Mouse (Mus musculus): ENCODE measurements around the gene Fads3. TPM values are rescaled to one million over a fixed set of nuclear protein-coding genes. Genes with fewer than 3 reads are reported as not detected.

The Fads3 gene
- polyA plus RNA-seq, 1 experiment from 2014 or later: 79.6 TPM

- Histone ChIP-seq H3K4me1 (ENCODE audit: insufficient read depth, low read depth, low read length) (peaks cover 6% of the 10 kb centered on the region; the same call in 1 of the 2 replicates), H3K36me3 (ENCODE audit: insufficient read depth, low read length) (no peaks in the 10 kb centered on the region), H3K27me3 (replicated peaks; ENCODE audit: insufficient read depth, low read length) (no peaks in the 10 kb centered on the region), H3K27ac (ENCODE audit: low read length) (no peak overlapping the region), H3K9ac (replicated peaks; ENCODE audit: low read depth) (no peak overlapping the region), H3K4me3 (ENCODE audit: low read depth, low read length) (no peak overlapping the region), H3K9me3 (ENCODE audit: low read length) (no peaks in the 10 kb centered on the region), H3K4me2 (replicated peaks; ENCODE audit: low read depth, low read length) (no peak overlapping the region)
- no peak for ATAC-seq
- WGBS: 96% methylated on average over 2 of the region's 2 CpGs
- DNase-seq (ENCODE audit: low spot score): no peak
- TF ChIP-seq EP300 (IDR thresholded peaks at IDR 0.05) (no peak), CTCF (IDR thresholded peaks at IDR 0.05) (no peak)
Observed at GRCm38 (mm10) chr19:10029746-10030145, 11.6 kb upstream of the Fads3 start.

GRCm38 (mm10) chr19:10033211-10033973 lies 8.0 kb upstream of the Fads3 start:
- DNase-seq (ENCODE audit: low spot score) (peak; percentile 83), ATAC-seq (peak; percentile 40; the same call in 1 of the 2 replicates)
- H3K4me3 ChIP-seq (ENCODE audit: low read depth, low read length): no peak overlapping the region
- no peaks in the 10 kb centered on the region for H3K27me3 ChIP-seq (replicated peaks; ENCODE audit: insufficient read depth, low read length)
- H3K36me3 ChIP-seq (ENCODE audit: insufficient read depth, low read length): no peaks in the 10 kb centered on the region
- no peak overlapping the region for H3K27ac ChIP-seq (ENCODE audit: low read length)
- 42% methylated on average over 8 of the region's 8 CpGs for WGBS
- H3K9me3 ChIP-seq (ENCODE audit: low read length): no peaks in the 10 kb centered on the region
- TF ChIP-seq CTCF (IDR thresholded peaks at IDR 0.05): peak; percentile 95
- no peak for TF ChIP-seq EP300 (IDR thresholded peaks at IDR 0.05)
- H3K4me2 ChIP-seq (replicated peaks; ENCODE audit: low read depth, low read length): no peak overlapping the region
- 0 out of 2 replicates have a peak, but pooled peaks cover 2% of the 10 kb centered on the region for H3K4me1 ChIP-seq (ENCODE audit: insufficient read depth, low read depth, low read length)
- H3K9ac ChIP-seq (replicated peaks; ENCODE audit: low read depth): no peak overlapping the region

GRCm38 (mm10) chr19:10034356-10034755 lies 7.0 kb upstream of the Fads3 start:
- TF ChIP-seq CTCF (IDR thresholded peaks at IDR 0.05): no peak
- TF ChIP-seq EP300 (IDR thresholded peaks at IDR 0.05): no peak
- Histone ChIP-seq H3K4me2 (replicated peaks; ENCODE audit: low read depth, low read length) (no peak overlapping the region), H3K9me3 (ENCODE audit: low read length) (no peaks in the 10 kb centered on the region), H3K4me1 (ENCODE audit: insufficient read depth, low read depth, low read length) (peaks cover 4% of the 10 kb centered on the region; the same call in 1 of the 2 replicates), H3K27ac (ENCODE audit: low read length) (no peak overlapping the region), H3K36me3 (ENCODE audit: insufficient read depth, low read length) (no peaks in the 10 kb centered on the region), H3K4me3 (ENCODE audit: low read depth, low read length) (no peak overlapping the region), H3K27me3 (replicated peaks; ENCODE audit: insufficient read depth, low read length) (no peaks in the 10 kb centered on the region), H3K9ac (replicated peaks; ENCODE audit: low read depth) (no peak overlapping the region)
- no peak for DNase-seq (ENCODE audit: low spot score)
- WGBS: 81% methylated on average over 5 of the region's 5 CpGs
- no peak for ATAC-seq

- 38% methylated on average over 8 of the region's 8 CpGs for WGBS
- Histone ChIP-seq H3K27ac (ENCODE audit: low read length) (no peak overlapping the region), H3K9ac (replicated peaks; ENCODE audit: low read depth) (no peak overlapping the region), H3K9me3 (ENCODE audit: low read length) (no peaks in the 10 kb centered on the region), H3K36me3 (ENCODE audit: insufficient read depth, low read length) (no peaks in the 10 kb centered on the region), H3K4me3 (ENCODE audit: low read depth, low read length) (no peak overlapping the region), H3K4me1 (ENCODE audit: insufficient read depth, low read depth, low read length) (peaks cover 8% of the 10 kb centered on the region; the same call in 1 of the 2 replicates), H3K27me3 (replicated peaks; ENCODE audit: insufficient read depth, low read length) (no peaks in the 10 kb centered on the region), H3K4me2 (replicated peaks; ENCODE audit: low read depth, low read length) (no peak overlapping the region)
- DNase-seq (ENCODE audit: low spot score): peak; percentile 85
- peak; percentile 51 for ATAC-seq
- TF ChIP-seq EP300 (IDR thresholded peaks at IDR 0.05): no peak
- TF ChIP-seq CTCF (IDR thresholded peaks at IDR 0.05): peak; percentile 96
Observed at GRCm38 (mm10) chr19:10034785-10035447, 6.5 kb upstream of the Fads3 start.

DNA sequence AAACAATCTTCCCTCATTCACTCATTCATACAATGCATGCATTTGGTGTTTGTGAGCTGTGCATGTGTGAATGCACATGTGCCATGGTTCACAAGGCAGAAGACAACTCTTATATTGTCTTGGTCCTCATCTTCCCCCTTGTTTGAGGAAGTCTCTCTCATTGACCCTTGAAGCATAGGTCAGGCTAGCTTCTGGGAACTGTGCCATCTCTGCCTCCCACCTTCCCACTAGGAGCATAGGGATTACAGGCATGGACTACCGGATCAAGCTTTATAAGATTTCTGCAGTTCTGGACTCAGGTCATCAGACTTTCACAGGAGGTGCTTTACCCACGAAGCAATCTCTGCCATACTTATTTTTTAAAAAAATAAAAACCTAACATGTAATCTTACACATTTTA lies 3.8 kb upstream of the Fads3 start:
- TF ChIP-seq CTCF (IDR thresholded peaks at IDR 0.05): no peak
- TF ChIP-seq EP300 (IDR thresholded peaks at IDR 0.05): no peak
- no peaks in the 10 kb centered on the region for H3K36me3 ChIP-seq (ENCODE audit: insufficient read depth, low read length)
- no peak overlapping the region for H3K4me2 ChIP-seq (replicated peaks; ENCODE audit: low read depth, low read length)
- H3K27ac ChIP-seq (ENCODE audit: low read length): no peak overlapping the region
- no peaks in the 10 kb centered on the region for H3K9me3 ChIP-seq (ENCODE audit: low read length)
- H3K27me3 ChIP-seq (replicated peaks; ENCODE audit: insufficient read depth, low read length): no peaks in the 10 kb centered on the region
- WGBS: 43% methylated on average over 2 of the region's 2 CpGs
- no peak overlapping the region for H3K4me3 ChIP-seq (ENCODE audit: low read depth, low read length)
- no peak for ATAC-seq
- peaks cover 16% of the 10 kb centered on the region; the same call in 1 of the 2 replicates for H3K4me1 ChIP-seq (ENCODE audit: insufficient read depth, low read depth, low read length)
- no peak overlapping the region for H3K9ac ChIP-seq (replicated peaks; ENCODE audit: low read depth)
- DNase-seq (ENCODE audit: low spot score): no peak

- DNase-seq (ENCODE audit: low spot score) (no peak), ATAC-seq (no peak)
- no peaks in the 10 kb centered on the region for H3K9me3 ChIP-seq (ENCODE audit: low read length)
- H3K9ac ChIP-seq (replicated peaks; ENCODE audit: low read depth): no peak overlapping the region
- no peak overlapping the region for H3K4me2 ChIP-seq (replicated peaks; ENCODE audit: low read depth, low read length)
- H3K4me3 ChIP-seq (ENCODE audit: low read depth, low read length): no peak overlapping the region
- H3K4me1 ChIP-seq (ENCODE audit: insufficient read depth, low read depth, low read length): peaks cover 21% of the 10 kb centered on the region; the same call in 1 of the 2 replicates
- no peak for TF ChIP-seq EP300 (IDR thresholded peaks at IDR 0.05)
- TF ChIP-seq CTCF (IDR thresholded peaks at IDR 0.05): no peak
- H3K27ac ChIP-seq (ENCODE audit: low read length): peak overlapping the region; percentile 90
- H3K36me3 ChIP-seq (ENCODE audit: insufficient read depth, low read length): no peaks in the 10 kb centered on the region
- H3K27me3 ChIP-seq (replicated peaks; ENCODE audit: insufficient read depth, low read length): no peaks in the 10 kb centered on the region
- 43% methylated on average over 3 of the region's 3 CpGs for WGBS
Observed at GRCm38 (mm10) chr19:10038364-10038763, 3.0 kb upstream of the Fads3 start.

Data from lung, postnatal 0 days (tissue).